Mouse (Mus musculus) fat pad, adult 2 months (tissue): ENCODE results near the gene Alox5.
A peak's percentile ranks its signal among the peaks of the same experiment; 100 is the strongest.
"Not testable (repeated sequence)": the region's sequence is repeated elsewhere in the genome, so short reads cannot be mapped to it uniquely, and the experiment has no call there.

Experiments
- DNase-seq: peaks from one replicate; pipeline ENCODE4 v3.0.0-alpha.2; 2011; ENCODE audit warnings: low read depth, low spot score; ENCODE audit errors: extremely low read depth

Alox5 gene

DNA sequence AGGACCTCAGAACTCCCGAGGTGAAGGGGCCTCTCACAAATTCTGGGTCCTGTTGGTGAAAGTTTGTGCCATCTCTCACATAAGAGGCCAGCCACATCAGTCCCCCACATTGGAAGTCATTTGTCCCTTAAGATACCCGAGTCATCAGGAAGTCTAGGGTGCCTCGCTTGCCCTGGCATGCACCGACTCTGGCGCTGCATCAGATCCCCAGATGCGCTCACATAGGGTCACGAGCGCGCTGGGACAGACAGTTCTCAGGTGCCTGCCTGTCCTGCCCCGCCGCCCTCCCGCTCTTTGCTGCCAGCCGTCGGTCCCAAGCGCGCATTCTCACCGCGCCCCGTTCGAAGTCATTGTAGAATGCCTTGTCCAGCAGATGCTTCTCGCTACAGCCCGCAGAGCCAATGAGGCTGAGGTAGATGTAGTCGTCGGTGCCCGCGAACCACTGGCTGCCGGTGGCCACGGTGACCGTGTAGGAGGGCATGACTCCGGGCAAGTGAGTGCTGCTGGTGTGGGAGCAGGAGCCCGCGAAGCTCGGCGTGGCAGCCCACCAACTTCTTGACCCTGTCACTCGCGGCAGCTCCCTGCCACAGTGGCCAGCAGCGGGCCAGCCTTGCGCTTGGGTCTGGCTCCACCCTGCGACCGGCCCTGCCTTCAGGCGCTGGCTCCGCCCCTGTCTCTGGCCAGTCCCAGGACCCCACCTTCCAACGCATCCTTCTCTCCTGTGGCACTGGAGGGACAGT is at the start of gene Alox5:
Alox5 (minus strand) TSS at position 635 of the 740 bp plus-strand sequence.
- no peak for DNase-seq

DNA sequence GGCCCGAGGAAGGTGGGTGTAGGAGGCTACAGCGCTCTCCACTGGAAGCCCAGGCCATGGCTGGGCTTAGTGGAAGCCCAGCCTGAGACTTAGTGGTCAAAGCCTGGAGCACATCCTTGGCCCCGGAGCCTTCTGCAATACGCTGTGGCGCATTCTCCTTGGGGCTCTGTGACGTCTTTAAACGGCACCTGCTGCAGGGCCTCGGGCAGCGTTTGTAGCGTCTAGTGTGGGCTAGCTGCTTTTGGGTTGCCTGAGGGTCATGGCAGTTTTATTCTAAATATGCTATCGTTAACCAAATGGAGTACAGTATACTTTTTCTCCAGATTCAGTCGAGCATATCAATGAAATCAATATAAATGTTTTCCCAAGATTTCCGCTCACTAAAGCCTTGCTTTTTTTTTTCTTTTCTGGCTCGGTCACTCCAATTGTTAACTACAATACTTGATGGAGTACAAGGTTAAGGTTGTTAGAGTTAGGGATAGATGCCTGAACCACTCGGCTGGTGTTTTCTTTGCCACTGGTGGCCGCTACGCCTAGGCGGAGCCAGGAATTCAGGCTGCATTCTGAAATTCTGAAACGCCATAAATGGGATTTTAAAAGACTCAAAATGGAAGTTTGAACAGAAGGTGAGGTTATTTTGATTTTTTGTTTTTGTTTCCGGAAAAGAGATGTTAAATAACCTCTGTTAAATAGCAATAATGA is 45.5 kb upstream of the Alox5 start, which contains the start of gene Olfr212:
Olfr212 (plus strand) TSS at position 215 of the 702 bp plus-strand sequence.
- DNase-seq, result not testable (repeated sequence)

DNA sequence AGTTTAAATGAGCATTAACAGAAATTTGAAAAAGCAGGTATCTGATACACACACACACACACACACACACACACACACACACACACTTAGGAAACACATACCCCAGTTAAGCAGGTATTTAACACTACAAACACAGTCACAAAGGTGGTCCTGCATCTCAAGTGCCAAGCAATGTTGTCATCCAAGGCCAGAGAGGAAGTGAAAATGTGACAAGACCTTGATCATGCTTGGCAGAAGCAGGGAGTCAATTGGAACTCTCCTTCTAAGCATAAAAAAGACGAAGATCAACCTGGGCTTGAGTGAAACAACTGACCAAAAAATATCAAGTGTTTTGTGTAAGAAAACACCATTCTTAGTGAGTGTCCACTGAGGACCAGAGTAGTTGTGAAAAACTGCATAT is 35.0 kb upstream of the Alox5 start:
- DNase-seq, result no peak

DNA sequence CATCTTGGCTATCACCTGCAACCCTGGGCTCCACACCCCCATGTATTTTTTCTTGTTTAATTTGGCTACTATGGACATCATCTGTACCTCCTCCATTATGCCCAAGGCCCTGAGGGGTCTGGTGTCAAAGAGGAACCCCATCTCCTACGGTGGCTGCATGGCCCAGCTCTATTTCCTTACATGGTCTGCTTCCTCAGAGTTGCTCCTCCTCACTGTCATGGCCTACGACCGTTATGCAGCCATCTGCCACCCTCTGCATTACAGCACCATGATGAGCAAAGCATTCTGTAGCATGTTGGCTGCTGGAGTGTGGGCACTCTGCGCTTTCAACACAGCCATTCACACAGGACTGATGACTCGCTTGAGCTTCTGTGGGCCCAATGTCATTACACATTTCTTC is 32.8 kb upstream of the Alox5 start:
- DNase-seq, result no peak

DNA sequence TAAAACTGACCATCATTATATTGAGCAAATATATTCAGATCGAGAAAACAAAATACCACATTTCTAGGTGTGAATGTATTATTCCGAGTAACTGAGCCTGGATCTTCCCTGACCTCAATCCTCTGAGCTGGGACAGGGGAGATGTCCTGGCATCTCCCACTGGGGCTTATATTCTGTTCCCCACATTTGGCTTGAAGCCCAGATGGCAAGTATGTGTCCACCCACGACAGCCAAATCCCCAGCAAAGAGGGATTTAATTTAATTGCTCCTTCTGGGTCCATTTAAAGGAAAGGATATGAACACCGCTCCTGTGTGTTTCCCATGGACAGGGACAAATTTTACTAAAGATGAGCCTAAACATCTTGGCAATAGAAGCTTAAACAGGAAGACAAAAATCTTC is 27.8 kb upstream of the Alox5 start, which contains the start of gene Olfr211:
Olfr211 (plus strand) TSS at position 301 of the 400 bp plus-strand sequence.
- DNase-seq, result no peak

DNA sequence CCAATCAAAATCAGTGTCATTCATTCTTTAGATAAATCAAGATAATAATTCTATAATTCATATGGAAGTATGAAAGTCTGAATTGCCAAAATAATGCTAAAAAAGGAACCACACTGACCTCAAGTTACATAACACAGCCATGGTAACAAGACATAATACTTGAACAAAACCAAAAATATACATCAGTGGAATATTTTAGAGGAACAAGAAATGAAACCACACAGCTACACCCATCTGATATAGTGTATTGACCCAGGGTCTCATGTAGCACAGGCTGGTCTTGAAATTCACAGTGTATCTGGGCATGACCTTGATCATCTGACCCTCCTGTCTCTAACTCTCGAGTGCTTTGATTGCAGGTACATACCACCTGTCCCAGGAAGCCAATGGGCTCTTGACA is 25.9 kb upstream of the Alox5 start:
- DNase-seq, result no peak

DNA sequence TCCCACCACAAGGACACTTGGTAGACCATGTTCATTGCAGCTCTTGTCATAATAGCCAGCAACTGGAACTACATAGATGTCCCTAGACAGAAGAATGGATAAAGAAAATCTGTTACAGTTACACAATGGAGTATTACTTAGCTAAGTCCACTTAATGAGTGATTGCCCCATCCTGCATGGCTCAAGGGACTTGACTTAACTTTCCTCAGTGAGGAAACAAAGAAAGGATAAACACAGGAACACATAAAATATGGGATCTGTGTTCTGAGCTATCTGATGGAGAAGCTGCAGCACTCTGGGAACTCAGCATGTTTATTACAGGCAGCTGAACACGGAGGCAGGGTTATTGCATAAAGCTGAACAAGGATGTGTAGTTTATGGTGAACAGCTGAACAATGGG is 24.1 kb upstream of the Alox5 start:
- DNase-seq, result peak; percentile 52

DNA sequence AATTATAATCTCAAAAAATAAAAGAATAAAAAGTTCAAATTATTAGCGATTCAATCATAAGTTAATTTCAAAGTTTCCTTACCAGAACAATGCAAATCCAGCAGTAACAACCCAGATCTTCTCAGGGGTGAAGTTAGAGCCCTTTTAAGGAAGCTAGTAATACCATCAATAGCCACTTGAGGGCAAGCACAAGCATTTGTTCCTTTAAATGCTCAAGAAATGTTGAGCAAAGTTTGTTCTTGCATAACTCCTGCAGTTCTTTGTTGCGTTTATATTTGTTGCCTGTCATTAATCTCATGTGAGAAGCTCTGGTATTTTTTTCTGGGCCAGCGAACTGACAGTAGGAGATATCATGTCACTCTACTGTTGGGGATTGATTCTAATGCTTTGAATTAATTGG is 7.1 kb upstream of the Alox5 start:
- peak; percentile 21 for DNase-seq

DNA sequence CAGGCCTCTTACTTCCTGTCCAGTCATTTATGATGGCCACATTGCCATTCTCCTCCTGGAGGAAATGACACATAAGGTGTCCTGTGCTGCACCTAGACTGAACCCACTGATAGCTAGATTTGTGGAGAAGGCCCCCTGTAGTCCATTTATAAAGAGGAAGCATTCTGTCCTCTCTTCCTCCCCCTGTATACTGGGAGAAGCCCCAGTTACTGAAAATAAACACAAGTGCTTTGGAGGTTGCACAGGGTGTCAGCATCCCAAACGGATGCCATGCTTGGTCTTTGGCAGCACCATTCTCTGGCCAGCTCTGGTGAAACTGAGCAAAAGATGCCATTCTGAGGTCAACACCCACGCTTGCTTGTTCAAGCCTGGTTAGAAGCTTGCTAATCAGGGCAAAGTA is 1.7 kb downstream of the Alox5 start:
- no peak for DNase-seq

DNA sequence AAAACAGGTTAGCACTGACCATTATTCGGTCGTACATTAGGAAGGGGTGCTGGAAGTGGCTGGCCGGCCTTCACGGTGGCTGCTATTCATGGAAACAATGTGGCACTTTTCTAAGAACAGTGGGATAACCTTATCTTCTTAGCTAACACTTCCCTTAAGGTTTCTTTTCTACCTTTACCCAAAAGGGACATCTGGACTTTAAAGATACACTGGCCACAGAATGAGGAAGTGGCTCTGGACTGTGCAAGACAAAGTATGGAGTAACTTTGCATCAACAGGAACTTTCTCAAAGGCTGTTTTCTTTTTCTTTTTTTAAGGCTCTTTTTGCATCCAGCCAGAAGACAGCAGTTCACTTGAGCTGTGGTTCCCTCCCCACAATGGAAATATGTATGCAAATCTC is 2.2 kb downstream of the Alox5 start:
- no peak for DNase-seq

DNA sequence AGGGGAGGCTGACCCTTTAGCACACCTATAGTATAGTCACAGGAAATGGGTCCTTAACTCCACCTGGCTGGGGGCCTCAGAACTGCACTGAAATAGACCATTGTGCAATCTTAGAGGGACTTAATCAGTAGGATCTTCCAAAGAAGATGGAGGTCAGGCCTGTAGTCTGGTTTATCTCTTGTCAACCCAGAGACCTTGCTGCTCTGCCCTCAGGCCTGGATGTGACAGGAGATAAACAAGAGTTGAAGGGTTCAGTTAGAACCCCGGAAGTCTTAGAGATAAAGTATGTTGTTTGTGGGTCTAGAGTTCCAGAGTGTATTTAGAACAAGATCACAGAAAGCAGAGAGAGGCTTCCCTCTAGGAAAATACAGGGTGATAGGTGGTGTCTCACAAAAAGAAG is 4.5 kb downstream of the Alox5 start:
- no peak for DNase-seq

DNA sequence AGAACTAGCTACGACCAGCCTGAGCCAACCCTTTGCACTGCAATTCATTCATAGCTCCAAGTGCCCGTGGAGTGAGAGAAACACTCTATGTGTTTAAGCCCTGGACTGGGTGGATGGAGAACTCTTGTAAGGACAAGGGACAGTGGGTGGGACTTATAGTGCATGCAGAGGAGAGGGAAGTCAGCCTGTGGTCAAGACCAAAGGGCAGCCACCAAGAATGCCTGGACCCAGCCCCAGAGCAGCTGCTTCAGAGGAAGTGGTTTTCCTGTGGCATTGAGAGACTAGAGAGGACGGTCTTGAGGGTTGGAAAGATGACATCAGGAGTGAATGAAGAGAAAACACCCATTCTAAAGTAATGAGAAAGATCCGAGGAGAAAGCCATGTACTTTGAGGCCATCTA is 5.2 kb downstream of the Alox5 start:
- DNase-seq, result no peak

DNA sequence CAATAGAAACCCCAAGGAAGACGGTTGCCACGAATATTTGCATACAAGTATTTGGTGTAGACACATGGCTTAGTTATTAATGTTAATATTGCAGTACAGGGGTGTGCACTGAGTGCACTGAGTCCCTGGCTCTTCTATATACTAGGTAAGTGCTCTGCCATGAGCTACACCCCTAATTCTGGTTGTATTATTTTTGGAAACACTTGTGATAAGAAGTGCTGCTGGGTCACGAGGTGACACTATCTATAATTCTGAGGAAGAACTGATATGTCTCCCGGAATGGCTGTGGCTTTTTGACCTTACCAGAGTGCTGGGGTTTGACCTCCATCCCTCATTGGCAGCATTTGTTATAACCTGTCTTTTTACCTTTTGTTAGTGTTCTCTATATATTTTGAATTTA is 20.1 kb downstream of the Alox5 start:
- DNase-seq, result no peak

DNA sequence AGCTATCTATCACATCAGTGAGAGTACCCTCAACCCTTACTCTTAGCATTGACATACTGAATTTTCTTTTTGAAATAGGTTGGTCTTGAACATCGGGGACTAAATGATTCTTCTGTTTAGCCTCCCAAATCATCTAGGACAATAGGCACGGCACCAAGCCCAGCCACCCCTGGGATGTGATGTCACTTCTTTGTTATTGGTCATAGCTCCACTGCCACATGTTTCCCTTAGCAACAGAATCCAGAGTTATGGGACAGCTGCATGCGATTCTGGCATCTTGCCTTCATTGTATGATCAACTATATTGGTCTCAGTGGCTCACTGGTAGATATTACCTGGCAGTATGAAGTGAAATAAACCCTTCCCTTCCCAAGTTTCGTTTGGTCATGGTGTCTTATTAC is 20.5 kb downstream of the Alox5 start:
- DNase-seq, result no peak

DNA sequence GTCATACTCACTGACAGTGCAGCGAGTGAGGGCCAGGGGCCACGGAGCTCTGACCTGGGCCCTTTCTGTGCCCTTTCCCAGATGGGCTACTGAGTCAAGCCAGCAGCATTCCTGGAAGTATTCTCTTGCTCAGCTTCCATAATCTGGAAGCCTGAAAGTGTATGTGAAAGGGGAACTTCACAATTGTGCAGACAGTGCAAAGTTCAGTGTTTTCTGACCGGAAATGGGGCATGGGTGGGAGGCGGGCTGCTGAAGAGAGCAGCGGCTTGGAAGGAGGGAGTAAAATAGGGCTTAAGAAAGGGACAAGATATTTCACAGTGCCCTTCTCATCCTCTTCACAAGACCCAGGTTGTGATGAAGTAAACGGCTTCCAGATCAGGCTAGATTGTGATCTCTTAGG is 21.4 kb downstream of the Alox5 start:
- no peak for DNase-seq

DNA sequence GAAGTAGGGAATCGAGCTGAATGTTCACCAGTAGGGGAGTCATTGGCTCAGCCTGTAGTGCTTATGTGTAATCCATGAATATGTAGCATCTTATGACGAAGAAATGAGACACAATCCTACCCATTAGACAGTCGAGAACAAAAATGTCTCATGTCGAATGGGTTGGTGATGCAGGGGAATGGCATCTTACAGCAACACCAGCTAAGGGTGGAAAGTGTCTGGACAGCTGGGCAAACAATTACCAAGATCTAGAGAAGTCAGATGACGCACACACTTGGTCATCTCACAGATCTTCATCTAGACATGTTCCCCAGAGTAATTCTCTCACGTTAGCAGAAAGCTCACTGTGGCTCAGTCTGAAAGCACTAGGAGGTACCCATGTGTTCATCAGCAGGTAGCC is 22.1 kb downstream of the Alox5 start:
- DNase-seq, result no peak

DNA sequence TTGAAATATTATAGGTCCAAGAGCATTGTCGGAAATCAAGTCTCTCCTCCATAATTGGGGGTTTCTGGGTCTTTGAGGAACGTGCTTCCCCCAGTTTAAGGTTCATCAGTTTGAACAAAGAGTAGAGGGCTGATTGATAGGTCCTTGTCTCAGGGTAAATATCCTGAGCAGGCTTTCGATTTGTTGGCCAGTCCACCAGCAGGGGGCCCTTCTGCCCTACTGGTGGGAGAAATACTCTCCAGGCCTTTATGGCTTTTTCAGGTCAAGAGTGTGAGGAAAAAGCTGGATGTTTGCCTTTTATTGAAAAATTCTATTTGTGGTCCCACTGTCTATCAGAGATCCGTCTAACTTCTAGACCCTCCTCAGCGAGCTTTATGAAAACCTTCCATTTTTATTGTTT is 32.7 kb downstream of the Alox5 start:
- no peak for DNase-seq

DNA sequence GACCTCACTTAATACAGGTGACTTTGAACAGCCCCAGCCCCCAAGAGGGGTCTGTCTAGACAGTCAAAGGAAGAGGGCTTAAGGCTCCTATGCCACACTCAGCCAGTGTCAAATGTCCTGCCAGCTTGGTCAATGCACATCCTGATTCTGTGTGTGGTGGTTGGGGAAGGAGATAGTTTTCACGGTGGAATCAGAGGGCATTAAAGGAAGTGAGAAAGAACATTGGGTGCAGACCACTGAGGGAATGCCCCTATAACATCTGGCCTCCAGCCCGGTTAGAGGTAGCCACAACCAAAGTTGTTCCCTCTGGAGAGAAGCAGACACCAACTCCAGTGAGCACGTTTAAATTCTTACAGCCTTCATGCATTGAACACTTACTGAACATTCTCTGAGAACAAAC is 33.4 kb downstream of the Alox5 start:
- DNase-seq, result no peak

DNA sequence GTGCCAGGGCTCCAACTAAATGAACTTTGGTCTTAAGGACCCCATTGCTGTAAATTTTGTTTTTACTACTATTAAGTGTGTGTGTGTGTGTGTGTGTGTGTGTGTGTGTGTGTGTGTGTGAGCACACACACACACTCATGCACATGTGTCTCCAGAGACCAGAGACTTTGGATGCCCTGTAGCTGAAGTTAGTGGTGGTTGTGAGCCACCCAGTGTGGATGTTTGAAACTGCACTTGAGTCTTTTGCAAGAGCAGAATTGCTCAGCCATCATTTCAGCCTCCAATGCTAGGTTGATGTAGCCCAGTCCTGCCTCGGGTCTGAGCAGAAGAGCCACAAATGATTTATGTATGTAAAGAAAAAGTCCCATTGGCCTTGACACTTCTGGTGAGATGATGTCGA is 37.3 kb downstream of the Alox5 start:
- DNase-seq, result no peak

DNA sequence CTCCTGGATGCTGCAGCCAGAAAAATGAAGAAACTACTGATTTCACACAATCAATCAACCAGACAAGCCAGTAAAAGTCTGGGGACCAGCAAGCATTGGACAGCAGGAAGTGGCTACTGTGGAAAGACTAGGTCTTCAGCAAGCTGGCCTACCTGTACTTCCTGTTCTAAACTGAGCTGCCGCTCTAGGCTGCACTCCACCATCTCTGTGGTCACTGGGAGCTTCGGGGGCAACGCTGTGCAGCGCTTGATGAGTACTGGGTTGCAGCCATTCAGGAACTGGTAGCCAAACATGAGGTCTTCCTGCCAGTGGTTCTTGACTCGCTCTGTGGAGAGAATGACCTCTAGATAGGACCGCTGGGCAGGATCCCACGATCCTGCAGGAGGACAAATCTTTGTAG is 38.0 kb downstream of the Alox5 start:
- no peak for DNase-seq

DNA sequence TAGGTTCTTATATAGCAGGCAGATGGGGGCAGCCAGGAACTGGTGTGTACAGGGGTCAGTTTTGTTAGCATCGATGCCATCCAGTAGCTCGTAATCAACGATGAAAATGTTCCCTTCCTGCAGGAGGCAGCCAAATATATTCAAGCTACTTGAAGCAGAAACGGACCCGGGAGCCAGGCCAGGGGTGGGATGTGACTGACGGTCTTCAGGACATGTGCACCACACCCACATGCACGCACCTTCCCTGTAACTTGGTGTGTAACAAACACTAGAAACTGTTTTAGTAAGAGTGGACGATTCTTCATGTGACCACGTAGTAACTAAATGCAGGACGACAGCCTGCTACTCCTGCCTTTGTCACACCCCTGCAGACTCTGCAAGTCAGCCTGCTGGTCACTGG is 40.7 kb downstream of the Alox5 start:
- no peak for DNase-seq

DNA sequence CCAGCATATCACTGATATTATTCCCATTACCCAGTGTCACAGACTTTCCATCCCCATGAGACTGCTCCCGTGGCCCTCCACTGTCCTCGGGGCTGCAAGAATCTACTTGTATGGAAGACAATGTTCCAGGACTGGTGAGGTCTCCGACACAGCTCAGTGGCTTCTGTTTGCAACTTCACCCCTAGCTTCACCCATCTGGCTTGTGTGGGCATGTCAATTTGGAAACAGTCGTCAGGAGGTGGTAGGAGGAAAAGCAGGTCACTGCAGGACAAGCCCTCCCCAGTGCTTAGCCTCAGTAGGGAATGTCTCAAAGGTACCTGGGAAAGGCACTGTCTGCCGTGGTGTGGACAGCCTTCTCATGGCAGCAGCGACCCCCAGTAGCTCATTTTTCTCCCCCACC is 41.3 kb downstream of the Alox5 start:
- DNase-seq, result peak; percentile 78

DNA sequence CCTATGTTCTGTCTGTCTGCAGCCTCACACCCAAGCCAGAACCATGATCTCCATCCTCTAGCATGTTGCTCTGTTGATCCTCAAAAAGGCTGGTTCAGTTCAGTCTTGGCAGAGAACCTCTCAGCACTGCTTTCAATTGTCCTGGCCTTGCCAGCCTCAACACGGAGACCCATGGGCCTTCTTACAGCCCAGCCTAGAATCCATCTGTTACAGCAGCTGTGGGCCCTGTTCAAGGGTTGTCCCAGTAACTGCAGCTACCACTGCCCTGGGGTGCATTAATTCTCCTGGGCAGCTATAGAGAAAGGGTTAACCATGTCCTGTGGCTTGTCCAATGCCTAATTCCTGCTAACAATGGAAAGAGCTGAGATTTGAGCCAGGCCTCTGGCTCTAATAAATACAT is 42.5 kb downstream of the Alox5 start:
- DNase-seq, result no peak
